Mouse (Mus musculus): Measurements from ENCODE around the gene Fgf9. TPM values are rescaled to one million over a fixed set of nuclear protein-coding genes. Genes with fewer than 3 reads are reported as not detected.

Gene Fgf9
- polyA plus RNA-seq, 1 experiment from 2014 or later: 2.9 TPM

GRCm38 (mm10) chr14:58079471-58079870 lies 9.1 kb downstream of the Fgf9 start:
- peaks cover 9% of the 10 kb centered on the region; the same call in 1 of the 2 replicates for H3K4me1 ChIP-seq (replicated peaks; ENCODE audit: control insufficient read depth, insufficient read depth, low read length)
- no peaks in the 10 kb centered on the region for H3K9me3 ChIP-seq (ENCODE audit: control insufficient read depth, low read length)
- H3K27ac ChIP-seq (ENCODE audit: low read depth, low read length): no peak overlapping the region
- no peak overlapping the region for H3K4me3 ChIP-seq (ENCODE audit: low read depth, low read length)
- 73% methylated on average over 2 of the region's 2 CpGs for WGBS
- peaks cover 40% of the 10 kb centered on the region for H3K27me3 ChIP-seq (replicated peaks; ENCODE audit: control insufficient read depth, insufficient read depth, low read length)
- no peak for DNase-seq (ENCODE audit: low spot score)
- ATAC-seq (replicated peaks; ENCODE audit: low FRiP score): no peak
- H3K36me3 ChIP-seq (ENCODE audit: control insufficient read depth, insufficient read depth, low read length): no peaks in the 10 kb centered on the region
- no peak overlapping the region for H3K4me2 ChIP-seq
- no peak overlapping the region for H3K9ac ChIP-seq (ENCODE audit: low read depth, low read length)

- H3K27ac ChIP-seq (ENCODE audit: low read depth, low read length): no peak overlapping the region
- no peak overlapping the region for H3K4me3 ChIP-seq (ENCODE audit: low read depth, low read length)
- H3K4me1 ChIP-seq (replicated peaks; ENCODE audit: control insufficient read depth, insufficient read depth, low read length): no peaks in the 10 kb centered on the region
- ATAC-seq (replicated peaks; ENCODE audit: low FRiP score) (no peak), DNase-seq (ENCODE audit: low spot score) (no peak)
- no peaks in the 10 kb centered on the region for H3K9me3 ChIP-seq (ENCODE audit: control insufficient read depth, low read length)
- no peak overlapping the region for H3K9ac ChIP-seq (ENCODE audit: low read depth, low read length)
- H3K36me3 ChIP-seq (ENCODE audit: control insufficient read depth, insufficient read depth, low read length): no peaks in the 10 kb centered on the region
- WGBS: 42% methylated on average over 1 of the region's 1 CpGs
- H3K4me2 ChIP-seq: no peak overlapping the region
- H3K27me3 ChIP-seq (replicated peaks; ENCODE audit: control insufficient read depth, insufficient read depth, low read length): peaks cover 15% of the 10 kb centered on the region
Measured at GRCm38 (mm10) chr14:58081955-58082354, 11.6 kb downstream of the Fgf9 start.

- H3K4me2 ChIP-seq: no peak overlapping the region
- no peaks in the 10 kb centered on the region for H3K4me1 ChIP-seq (replicated peaks; ENCODE audit: control insufficient read depth, insufficient read depth, low read length)
- DNase-seq (ENCODE audit: low spot score): no peak
- no peaks in the 10 kb centered on the region for H3K27me3 ChIP-seq (replicated peaks; ENCODE audit: control insufficient read depth, insufficient read depth, low read length)
- no peak for ATAC-seq (replicated peaks; ENCODE audit: low FRiP score)
- H3K9ac ChIP-seq (ENCODE audit: low read depth, low read length): no peak overlapping the region
- H3K9me3 ChIP-seq (ENCODE audit: control insufficient read depth, low read length): no peaks in the 10 kb centered on the region
- 88% methylated on average over 3 of the region's 3 CpGs for WGBS
- H3K36me3 ChIP-seq (ENCODE audit: control insufficient read depth, insufficient read depth, low read length): no peaks in the 10 kb centered on the region
- H3K27ac ChIP-seq (ENCODE audit: low read depth, low read length): no peak overlapping the region
- H3K4me3 ChIP-seq (ENCODE audit: low read depth, low read length): no peak overlapping the region
Measured at GRCm38 (mm10) chr14:58084240-58084639, 13.9 kb downstream of the Fgf9 start.

GRCm38 (mm10) chr14:58087326-58087725 lies 17.0 kb downstream of the Fgf9 start:
- ATAC-seq (replicated peaks; ENCODE audit: low FRiP score) (no peak), DNase-seq (ENCODE audit: low spot score) (no peak)
- WGBS: 56% methylated on average over 4 of the region's 4 CpGs
- H3K4me2 ChIP-seq: no peak overlapping the region
- no peaks in the 10 kb centered on the region for H3K36me3 ChIP-seq (ENCODE audit: control insufficient read depth, insufficient read depth, low read length)
- no peak overlapping the region for H3K9ac ChIP-seq (ENCODE audit: low read depth, low read length)
- H3K27ac ChIP-seq (ENCODE audit: low read depth, low read length): no peak overlapping the region
- no peaks in the 10 kb centered on the region for H3K27me3 ChIP-seq (replicated peaks; ENCODE audit: control insufficient read depth, insufficient read depth, low read length)
- no peaks in the 10 kb centered on the region for H3K4me1 ChIP-seq (replicated peaks; ENCODE audit: control insufficient read depth, insufficient read depth, low read length)
- no peaks in the 10 kb centered on the region for H3K9me3 ChIP-seq (ENCODE audit: control insufficient read depth, low read length)
- no peak overlapping the region for H3K4me3 ChIP-seq (ENCODE audit: low read depth, low read length)

GRCm38 (mm10) chr14:58089486-58089885 lies 19.1 kb downstream of the Fgf9 start:
- H3K27ac ChIP-seq (ENCODE audit: low read depth, low read length): no peak overlapping the region
- no peak overlapping the region for H3K9ac ChIP-seq (ENCODE audit: low read depth, low read length)
- H3K4me3 ChIP-seq (ENCODE audit: low read depth, low read length): no peak overlapping the region
- no peaks in the 10 kb centered on the region for H3K27me3 ChIP-seq (replicated peaks; ENCODE audit: control insufficient read depth, insufficient read depth, low read length)
- DNase-seq (ENCODE audit: low spot score) (no peak), ATAC-seq (replicated peaks; ENCODE audit: low FRiP score) (no peak)
- no peaks in the 10 kb centered on the region for H3K36me3 ChIP-seq (ENCODE audit: control insufficient read depth, insufficient read depth, low read length)
- 79% methylated on average over 5 of the region's 5 CpGs for WGBS
- H3K4me2 ChIP-seq: no peak overlapping the region
- no peaks in the 10 kb centered on the region for H3K9me3 ChIP-seq (ENCODE audit: control insufficient read depth, low read length)
- H3K4me1 ChIP-seq (replicated peaks; ENCODE audit: control insufficient read depth, insufficient read depth, low read length): no peaks in the 10 kb centered on the region

- no peak overlapping the region for H3K4me2 ChIP-seq
- no peak for ATAC-seq (replicated peaks; ENCODE audit: low FRiP score)
- no peak overlapping the region for H3K27ac ChIP-seq (ENCODE audit: low read depth, low read length)
- H3K4me3 ChIP-seq (ENCODE audit: low read depth, low read length): no peak overlapping the region
- DNase-seq (ENCODE audit: low spot score): no peak
- no peaks in the 10 kb centered on the region for H3K36me3 ChIP-seq (ENCODE audit: control insufficient read depth, insufficient read depth, low read length)
- no peak overlapping the region for H3K9ac ChIP-seq (ENCODE audit: low read depth, low read length)
- no peaks in the 10 kb centered on the region for H3K4me1 ChIP-seq (replicated peaks; ENCODE audit: control insufficient read depth, insufficient read depth, low read length)
- no peaks in the 10 kb centered on the region for H3K9me3 ChIP-seq (ENCODE audit: control insufficient read depth, low read length)
- 70% methylated on average over 10 of the region's 10 CpGs for WGBS
- H3K27me3 ChIP-seq (replicated peaks; ENCODE audit: control insufficient read depth, insufficient read depth, low read length): no peaks in the 10 kb centered on the region
Measured at GRCm38 (mm10) chr14:58091321-58091720, 21.0 kb downstream of the Fgf9 start.

GRCm38 (mm10) chr14:58099599-58099998 lies 29.3 kb downstream of the Fgf9 start:
- H3K9me3 ChIP-seq (ENCODE audit: control insufficient read depth, low read length): no peaks in the 10 kb centered on the region
- DNase-seq (ENCODE audit: low spot score): no peak
- WGBS: 84% methylated on average over 8 of the region's 8 CpGs

GRCm38 (mm10) chr14:58101298-58101697 lies 31.0 kb downstream of the Fgf9 start:
- Histone ChIP-seq H3K4me2 (no peak overlapping the region), H3K9ac (ENCODE audit: low read depth, low read length) (no peak overlapping the region), H3K27me3 (replicated peaks; ENCODE audit: control insufficient read depth, insufficient read depth, low read length) (no peaks in the 10 kb centered on the region), H3K27ac (ENCODE audit: low read depth, low read length) (no peak overlapping the region), H3K9me3 (ENCODE audit: control insufficient read depth, low read length) (no peaks in the 10 kb centered on the region), H3K4me1 (replicated peaks; ENCODE audit: control insufficient read depth, insufficient read depth, low read length) (no peaks in the 10 kb centered on the region), H3K4me3 (ENCODE audit: low read depth, low read length) (no peak overlapping the region), H3K36me3 (ENCODE audit: control insufficient read depth, insufficient read depth, low read length) (no peaks in the 10 kb centered on the region)
- WGBS: 37% methylated on average over 6 of the region's 6 CpGs
- ATAC-seq (replicated peaks; ENCODE audit: low FRiP score) (no peak), DNase-seq (ENCODE audit: low spot score) (no peak)

More at GRCm38 (mm10) chr14:58099599-58099998, 29.3 kb downstream of the Fgf9 start:
- no peaks in the 10 kb centered on the region for H3K36me3 ChIP-seq (ENCODE audit: control insufficient read depth, insufficient read depth, low read length)
- H3K4me1 ChIP-seq (replicated peaks; ENCODE audit: control insufficient read depth, insufficient read depth, low read length): no peaks in the 10 kb centered on the region
- H3K27me3 ChIP-seq (replicated peaks; ENCODE audit: control insufficient read depth, insufficient read depth, low read length): no peaks in the 10 kb centered on the region
- H3K27ac ChIP-seq (ENCODE audit: low read depth, low read length): no peak overlapping the region
- no peak overlapping the region for H3K9ac ChIP-seq (ENCODE audit: low read depth, low read length)
- no peak overlapping the region for H3K4me2 ChIP-seq
- ATAC-seq (replicated peaks; ENCODE audit: low FRiP score): no peak
- no peak overlapping the region for H3K4me3 ChIP-seq (ENCODE audit: low read depth, low read length)

GRCm38 (mm10) chr14:58104266-58104665 lies 33.9 kb downstream of the Fgf9 start:
- Histone ChIP-seq H3K4me3 (ENCODE audit: low read depth, low read length) (no peak overlapping the region), H3K9me3 (ENCODE audit: control insufficient read depth, low read length) (no peaks in the 10 kb centered on the region), H3K4me1 (replicated peaks; ENCODE audit: control insufficient read depth, insufficient read depth, low read length) (no peaks in the 10 kb centered on the region), H3K27ac (ENCODE audit: low read depth, low read length) (no peak overlapping the region), H3K9ac (ENCODE audit: low read depth, low read length) (no peak overlapping the region), H3K36me3 (ENCODE audit: control insufficient read depth, insufficient read depth, low read length) (no peaks in the 10 kb centered on the region), H3K27me3 (replicated peaks; ENCODE audit: control insufficient read depth, insufficient read depth, low read length) (no peaks in the 10 kb centered on the region), H3K4me2 (no peak overlapping the region)
- WGBS: 68% methylated on average over 8 of the region's 8 CpGs
- no peak for ATAC-seq (replicated peaks; ENCODE audit: low FRiP score)
- DNase-seq (ENCODE audit: low spot score): no peak
